Mouse (Mus musculus) cerebellum, adult 2 months (tissue): ENCODE measurements at regions not wholly inside any gene's neighbourhood (a gene's known extent, or its start where the extent isn't known, plus 50 kb on each side); places are given as distances from the start of the nearest gene placed in this dataset.

Experiments
- CTCF ChIP-seq: fragments of 200-500 bp; IDR thresholded peaks from 2 replicates; pipeline ENCODE4 v1.5.1; 2011; ENCODE audit warnings: low read depth, mild to moderate bottlenecking, control low read depth, low read length, moderate library complexity, borderline replicate concordance; ENCODE audit not compliant: insufficient read depth
- POLR2A ChIP-seq: fragments of 200-500 bp; IDR thresholded peaks from 2 replicates; pipeline ENCODE4 v1.6.1; 2011; ENCODE audit warnings: low read length, control low read depth, borderline replicate concordance; ENCODE audit not compliant: insufficient read depth

DNA sequence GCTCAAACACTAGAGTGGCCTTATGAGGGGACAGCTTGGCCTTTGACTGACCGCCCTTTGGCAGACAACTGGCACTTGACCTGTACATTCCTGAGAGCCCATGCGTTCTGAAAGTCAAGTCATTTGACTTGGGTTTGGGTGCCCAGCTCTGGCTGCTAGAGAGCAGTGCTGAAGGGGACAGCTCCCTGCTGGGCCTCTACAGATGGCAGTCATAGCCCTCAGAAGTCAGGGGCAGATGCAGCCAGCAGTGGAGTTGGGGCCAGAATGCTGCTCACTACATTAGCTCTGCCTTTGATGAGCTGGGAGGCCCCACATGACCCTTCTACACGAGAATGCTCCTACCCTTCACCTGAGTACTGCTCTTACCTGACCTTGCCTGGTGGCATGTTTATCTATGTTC, 58.3 kb upstream of the Twist2 start:
- TF ChIP-seq CTCF: no peak
- TF ChIP-seq POLR2A: no peak
